ENCODE assay signal across 11 mouse cellular contexts in the genomic region with DNA sequence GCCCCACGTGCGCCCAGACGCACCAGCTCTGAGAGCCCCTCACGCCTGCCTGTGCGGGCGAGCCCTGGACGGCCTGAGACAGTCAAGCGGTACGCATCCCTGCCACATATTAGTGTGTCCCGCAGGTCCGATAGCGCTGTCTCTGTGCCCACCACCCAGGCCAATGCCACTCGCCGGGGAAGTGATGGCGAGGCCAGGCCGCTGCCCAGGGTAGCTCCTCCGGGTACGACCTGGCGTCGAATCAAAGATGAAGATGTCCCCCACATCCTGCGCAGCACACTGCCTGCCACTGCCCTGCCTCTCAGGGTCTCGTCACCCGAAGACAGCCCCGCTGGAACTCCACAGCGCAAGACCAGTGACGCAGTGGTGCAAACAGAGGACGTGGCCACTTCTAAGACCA. TPM values are rescaled to one million over a fixed set of nuclear protein-coding genes. Genes with fewer than 3 reads are reported as not detected.
DNase-seq lines count a peak whose midpoint lies in the region; ATAC-seq lines count a peak whose summit lies in the region.
"Had no signal": no experiment of that assay in that cellular context is flagged by ENCODE, and none has a peak within 500 bp of the region (broad histone marks: within the 10 kb centered on the region; RNA-seq: fewer than 3 reads in every experiment).

No protein-coding gene starts in this region.

- no peaks in the 10 kb centered on the region for H3K9me3 ChIP-seq in hindbrain, embryonic 12.5 days (replicated peaks)
- H3K9me3 ChIP-seq in hindbrain, embryonic 14.5 days (ENCODE audit: control insufficient read depth, low read length): no peaks in the 10 kb centered on the region
- H3K9me3 ChIP-seq in midbrain, embryonic 12.5 days: no peaks in the 10 kb centered on the region
- H3K9me3 ChIP-seq in midbrain, embryonic 11.5 days (ENCODE audit: control insufficient read depth, low read length): no peaks in the 10 kb centered on the region
- H3K9me3 ChIP-seq in forebrain, embryonic 13.5 days (replicated peaks): no peaks in the 10 kb centered on the region

- peak; percentile 25 for DNase-seq in cerebellum, adult 8-10 months
- no peak for DNase-seq in cerebellum, postnatal 36 days
- DNase-seq in hindbrain, embryonic 14.5 days (ENCODE audit: low spot score): no peak
- DNase-seq in midbrain, embryonic 11.5 days (ENCODE audit: low spot score, missing footprints): no peak
- DNase-seq in spleen, adult 12 weeks (ENCODE audit: low spot score): no peak
- DNase-seq: gastrocnemius, adult 2 months; kidney, adult 11 months; lung, embryonic 14.5 days had no signal

- ATAC-seq in hindbrain, embryonic 12.5 days (ENCODE audit: low FRiP score): no peak
- no peak for ATAC-seq in hindbrain, embryonic 14.5 days (ENCODE audit: low FRiP score)
- ATAC-seq in midbrain, embryonic 12.5 days (ENCODE audit: low FRiP score, low read depth): no peak
- ATAC-seq in midbrain, embryonic 11.5 days (ENCODE audit: low FRiP score): no peak
- no peak for ATAC-seq in forebrain, embryonic 13.5 days

- peaks cover 85% of the 10 kb centered on the region for H3K36me3 ChIP-seq in hindbrain, embryonic 12.5 days
- H3K36me3 ChIP-seq in hindbrain, embryonic 14.5 days (replicated peaks; ENCODE audit: control insufficient read depth, insufficient read depth): peaks cover 87% of the 10 kb centered on the region
- H3K36me3 ChIP-seq in midbrain, embryonic 12.5 days: peaks cover 85% of the 10 kb centered on the region
- H3K36me3 ChIP-seq in midbrain, embryonic 11.5 days (ENCODE audit: control insufficient read depth, insufficient read depth, low read length): peaks cover 12% of the 10 kb centered on the region
- peaks cover 86% of the 10 kb centered on the region for H3K36me3 ChIP-seq in forebrain, embryonic 13.5 days (ENCODE audit: poor library complexity, severe bottlenecking)

- H3K27me3 ChIP-seq in hindbrain, embryonic 12.5 days: peaks cover 63% of the 10 kb centered on the region
- H3K27me3 ChIP-seq in hindbrain, embryonic 14.5 days (ENCODE audit: control insufficient read depth, insufficient read depth, low read length): no peaks in the 10 kb centered on the region
- peaks cover 52% of the 10 kb centered on the region for H3K27me3 ChIP-seq in midbrain, embryonic 12.5 days
- H3K27me3 ChIP-seq in midbrain, embryonic 11.5 days (ENCODE audit: control insufficient read depth, insufficient read depth, low read length): peaks cover 5% of the 10 kb centered on the region
- 0 out of 2 replicates have a peak, but pooled peaks cover 3% of the 10 kb centered on the region for H3K27me3 ChIP-seq in forebrain, embryonic 13.5 days

- WGBS in hindbrain, embryonic 12.5 days: 54% methylated on average over 27 of the region's 27 CpGs
- 56% methylated on average over 27 of the region's 27 CpGs for WGBS in hindbrain, embryonic 14.5 days
- WGBS in midbrain, embryonic 12.5 days: 62% methylated on average over 27 of the region's 27 CpGs
- WGBS in midbrain, embryonic 11.5 days: 57% methylated on average over 27 of the region's 27 CpGs
- 63% methylated on average over 27 of the region's 27 CpGs for WGBS in forebrain, embryonic 13.5 days

- 0 out of 2 replicates have a peak overlapping the region, but pooled peaks have one; percentile 32 for H3K9ac ChIP-seq in hindbrain, embryonic 12.5 days
- no peak overlapping the region for H3K9ac ChIP-seq in hindbrain, embryonic 14.5 days
- peak overlapping the region; percentile 20 for H3K9ac ChIP-seq in midbrain, embryonic 12.5 days (replicated peaks)
- H3K9ac ChIP-seq in midbrain, embryonic 11.5 days (ENCODE audit: low read length): no peak overlapping the region
- H3K9ac ChIP-seq in forebrain, embryonic 13.5 days: 0 out of 2 replicates have a peak overlapping the region, but pooled peaks have one; percentile 46
- H3K9ac ChIP-seq: lung, embryonic 14.5 days had no signal

- H3K27ac ChIP-seq in hindbrain, embryonic 12.5 days: no peak overlapping the region
- H3K27ac ChIP-seq in hindbrain, embryonic 14.5 days: no peak overlapping the region
- H3K27ac ChIP-seq in midbrain, embryonic 12.5 days (replicated peaks): 0 out of 2 replicates have a peak overlapping the region, but pooled peaks have one; percentile 10
- no peak overlapping the region for H3K27ac ChIP-seq in midbrain, embryonic 11.5 days (ENCODE audit: low read depth, low read length)
- H3K27ac ChIP-seq in forebrain, embryonic 13.5 days: no peak overlapping the region
- H3K27ac ChIP-seq: gastrocnemius, adult 2 months had no signal

- H3K4me2 ChIP-seq in hindbrain, embryonic 12.5 days (replicated peaks): no peak overlapping the region
- no peak overlapping the region for H3K4me2 ChIP-seq in hindbrain, embryonic 14.5 days (replicated peaks)
- H3K4me2 ChIP-seq in midbrain, embryonic 12.5 days (replicated peaks): no peak overlapping the region
- no peak overlapping the region for H3K4me2 ChIP-seq in midbrain, embryonic 11.5 days
- H3K4me2 ChIP-seq in forebrain, embryonic 13.5 days: no peak overlapping the region
- H3K4me2 ChIP-seq: lung, embryonic 14.5 days had no signal

- no peak overlapping the region for H3K4me3 ChIP-seq in hindbrain, embryonic 12.5 days
- no peak overlapping the region for H3K4me3 ChIP-seq in hindbrain, embryonic 14.5 days (replicated peaks; ENCODE audit: low read length)
- H3K4me3 ChIP-seq in midbrain, embryonic 12.5 days: no peak overlapping the region
- no peak overlapping the region for H3K4me3 ChIP-seq in midbrain, embryonic 11.5 days (ENCODE audit: low read depth, low read length)
- no peak overlapping the region for H3K4me3 ChIP-seq in forebrain, embryonic 13.5 days
- H3K4me3 ChIP-seq: gastrocnemius, adult 2 months had no signal

- peaks cover 51% of the 10 kb centered on the region for H3K4me1 ChIP-seq in hindbrain, embryonic 12.5 days
- H3K4me1 ChIP-seq in hindbrain, embryonic 14.5 days (replicated peaks; ENCODE audit: control insufficient read depth, insufficient read depth, low read length): peaks cover 8% of the 10 kb centered on the region
- H3K4me1 ChIP-seq in midbrain, embryonic 12.5 days: peaks cover 39% of the 10 kb centered on the region
- H3K4me1 ChIP-seq in midbrain, embryonic 11.5 days (ENCODE audit: control insufficient read depth, insufficient read depth, low read length): peaks cover 12% of the 10 kb centered on the region
- H3K4me1 ChIP-seq in forebrain, embryonic 13.5 days: peaks cover 68% of the 10 kb centered on the region

RNA-seq across cellular contexts. Expression of gene 2310011J03Rik, which starts 5.0 kb away (rescaled TPM):
- 38.4 and 39.7 TPM in 2 replicates for polyA plus RNA-seq in hindbrain, embryonic 12.5 days (2016; fragmentation: Nextera tagmentation; extraction: Ambion mirVana)
- polyA plus RNA-seq in hindbrain, embryonic 14.5 days (2014; fragmentation: Nextera tagmentation; extraction: Ambion mirVana): 23.3 and 24.5 TPM in 2 replicates
- 36.2 and 44.5 TPM in 2 replicates for polyA plus RNA-seq in midbrain, embryonic 12.5 days (2016; fragmentation: Nextera tagmentation; extraction: Ambion mirVana)
- 36.2 and 40.8 TPM in 2 replicates for polyA plus RNA-seq in midbrain, embryonic 11.5 days (2014; fragmentation: Nextera tagmentation; extraction: Ambion mirVana)
- polyA plus RNA-seq in forebrain, embryonic 13.5 days (2015; fragmentation: Nextera tagmentation; extraction: Ambion mirVana): 42.7 and 43.3 TPM in 2 replicates

RNA-seq across cellular contexts. Expression of gene Pcsk4, which starts 14.0 kb away (rescaled TPM):
- polyA plus RNA-seq in hindbrain, embryonic 12.5 days (2016; fragmentation: Nextera tagmentation; extraction: Ambion mirVana): 2.2 and 2.8 TPM in 2 replicates
- 4.4 and 4.7 TPM in 2 replicates for polyA plus RNA-seq in hindbrain, embryonic 14.5 days (2014; fragmentation: Nextera tagmentation; extraction: Ambion mirVana)
- polyA plus RNA-seq in midbrain, embryonic 12.5 days (2016; fragmentation: Nextera tagmentation; extraction: Ambion mirVana): 2.4 and 3.7 TPM in 2 replicates
- polyA plus RNA-seq in midbrain, embryonic 11.5 days (2014; fragmentation: Nextera tagmentation; extraction: Ambion mirVana): 1.5 and 1.8 TPM in 2 replicates
- 2.9 and 3.0 TPM in 2 replicates for polyA plus RNA-seq in forebrain, embryonic 13.5 days (2015; fragmentation: Nextera tagmentation; extraction: Ambion mirVana)

RNA-seq across cellular contexts. Expression of gene Reep6, which starts 14.4 kb away (rescaled TPM):
- polyA plus RNA-seq in hindbrain, embryonic 12.5 days (2016; fragmentation: Nextera tagmentation; extraction: Ambion mirVana): 3.2 and 4.1 TPM in 2 replicates
- polyA plus RNA-seq in hindbrain, embryonic 14.5 days (2014; fragmentation: Nextera tagmentation; extraction: Ambion mirVana): 5.3 and 5.8 TPM in 2 replicates
- 3.1 and 4.3 TPM in 2 replicates for polyA plus RNA-seq in midbrain, embryonic 12.5 days (2016; fragmentation: Nextera tagmentation; extraction: Ambion mirVana)
- 4.0 and 4.5 TPM in 2 replicates for polyA plus RNA-seq in midbrain, embryonic 11.5 days (2014; fragmentation: Nextera tagmentation; extraction: Ambion mirVana)
- 2.0 and 3.0 TPM in 2 replicates for polyA plus RNA-seq in forebrain, embryonic 13.5 days (2015; fragmentation: Nextera tagmentation; extraction: Ambion mirVana)

RNA-seq across cellular contexts. Expression of gene Apc2, which starts 19.5 kb away (rescaled TPM):
- polyA plus RNA-seq in hindbrain, embryonic 12.5 days (2016; fragmentation: Nextera tagmentation; extraction: Ambion mirVana): 170 and 191 TPM in 2 replicates
- polyA plus RNA-seq in hindbrain, embryonic 14.5 days (2014; fragmentation: Nextera tagmentation; extraction: Ambion mirVana): 200 and 216 TPM in 2 replicates
- polyA plus RNA-seq in midbrain, embryonic 12.5 days (2016; fragmentation: Nextera tagmentation; extraction: Ambion mirVana): 181 and 193 TPM in 2 replicates
- 63.4 and 66.5 TPM in 2 replicates for polyA plus RNA-seq in midbrain, embryonic 11.5 days (2014; fragmentation: Nextera tagmentation; extraction: Ambion mirVana)
- 129 and 140 TPM in 2 replicates for polyA plus RNA-seq in forebrain, embryonic 13.5 days (2015; fragmentation: Nextera tagmentation; extraction: Ambion mirVana)

RNA-seq across cellular contexts. Expression of gene Rps15, which starts 23.1 kb away (rescaled TPM):
- polyA plus RNA-seq in hindbrain, embryonic 12.5 days (2016; fragmentation: Nextera tagmentation; extraction: Ambion mirVana): 530 and 668 TPM in 2 replicates
- 570 and 649 TPM in 2 replicates for polyA plus RNA-seq in hindbrain, embryonic 14.5 days (2014; fragmentation: Nextera tagmentation; extraction: Ambion mirVana)
- 671 and 694 TPM in 2 replicates for polyA plus RNA-seq in midbrain, embryonic 12.5 days (2016; fragmentation: Nextera tagmentation; extraction: Ambion mirVana)
- polyA plus RNA-seq in midbrain, embryonic 11.5 days (2014; fragmentation: Nextera tagmentation; extraction: Ambion mirVana): 752 and 845 TPM in 2 replicates
- 805 and 828 TPM in 2 replicates for polyA plus RNA-seq in forebrain, embryonic 13.5 days (2015; fragmentation: Nextera tagmentation; extraction: Ambion mirVana)

Comparison
In these comparisons a context has a peak if more than half of its experiments do, and no peak if none do; other contexts are left out.
1. H3K9ac ChIP-seq: peak in hindbrain, embryonic 12.5 days (single experiment), midbrain, embryonic 12.5 days (single experiment) and forebrain, embryonic 13.5 days (single experiment); none in hindbrain, embryonic 14.5 days (single experiment) and midbrain, embryonic 11.5 days (single experiment).